Mouse (Mus musculus) gastrocnemius, adult 2 months (tissue): Measurements from ENCODE around the gene Hoxb4. TPM values are rescaled to one million over a fixed set of nuclear protein-coding genes. Genes with fewer than 3 reads are reported as not detected.
A peak's percentile ranks its signal among the peaks of the same experiment; 100 is the strongest.

Experiments used
- DNase-seq: peaks from one replicate; pipeline ENCODE4 v3.0.0; 2022
- H3K27ac ChIP-seq: fragments of 200-600 bp; 2 replicates; pipeline ENCODE4 v1.8.1; 2022; ENCODE audit warnings: mild to moderate bottlenecking
- H3K4me3 ChIP-seq: fragments of 200-600 bp; 2 replicates; pipeline ENCODE4 v1.8.1; 2022; ENCODE audit warnings: mild to moderate bottlenecking, moderate library complexity
- CTCF ChIP-seq: fragments of 200-600 bp; IDR thresholded peaks from 2 replicates; pipeline ENCODE4 v1.8.1; 2022; ENCODE audit warnings: antibody characterized with exemption, mild to moderate bottlenecking, moderate library complexity
- intact Hi-C: fragments of 180-260 bp; cut with DNase I; formaldehyde crosslinking; loops from one replicate; pipeline ENCODE4 v1.15.1; 2025
- total RNA-seq, 2 experiments: library from RNA; stranded (reverse); gene quantifications; 2 replicates each; pipeline ENCODE4 v1.2.3; 2021

The Hoxb4 gene
- total RNA-seq, 2 experiments from 2014 or later, result 0.31 to 0.38 TPM

- no peak overlapping the region for H3K27ac ChIP-seq
- no peak overlapping the region for H3K4me3 ChIP-seq
- no peak for TF ChIP-seq CTCF
- intact Hi-C loops, result no loop called here
- DNase-seq, result no peak
These were observed 29.0 kb downstream of the Hoxb4 start for GRCm38 (mm10) chr11:96346916-96347520.

GRCm38 (mm10) chr11:96347717-96348116 is 29.6 kb downstream of the Hoxb4 start:
- no peak overlapping the region for H3K27ac ChIP-seq
- intact Hi-C loops, result no loop called here

GRCm38 (mm10) chr11:96348141-96348928 is 30.3 kb downstream of the Hoxb4 start:
- Histone ChIP-seq H3K4me3 (no peak overlapping the region), H3K27ac (no peak overlapping the region)
- intact Hi-C loops, result no loop called here
- TF ChIP-seq CTCF, result no peak
- no peak for DNase-seq

More at GRCm38 (mm10) chr11:96347717-96348116, 29.6 kb downstream of the Hoxb4 start:
- no peak for TF ChIP-seq CTCF
- no peak for DNase-seq
- H3K4me3 ChIP-seq, result no peak overlapping the region

- no peak overlapping the region for H3K27ac ChIP-seq
- DNase-seq, result no peak
- no peak for TF ChIP-seq CTCF
- H3K4me3 ChIP-seq, result no peak overlapping the region
- intact Hi-C loops, result no loop called here
These were observed 30.9 kb downstream of the Hoxb4 start for GRCm38 (mm10) chr11:96348988-96349387.

- DNase-seq, result no peak
- TF ChIP-seq CTCF, result no peak
- Histone ChIP-seq H3K4me3 (no peak overlapping the region), H3K27ac (no peak overlapping the region)
- intact Hi-C loops, result loop anchor here (5.0 kb wide), 2 partner anchors 37 to 58 kb away; no protein-coding TSS in a partner anchor
These were observed 31.6 kb downstream of the Hoxb4 start for GRCm38 (mm10) chr11:96349491-96350340.

GRCm38 (mm10) chr11:96350341-96350624 is 32.2 kb downstream of the Hoxb4 start, which contains the start of gene Hoxb2:
Gene Hoxb2, plus strand, starts transcription at chr11:96350525.
- H3K4me3 ChIP-seq, result peak within 1 kb of the TSS; percentile 69
- DNase-seq, result no peak
- peak within 1 kb of the TSS; percentile 3; the same call in 1 of the 2 replicates for H3K27ac ChIP-seq
- intact Hi-C loops, result loop anchor here (5.0 kb wide), 2 partner anchors 38 to 57 kb away; no protein-coding TSS in a partner anchor
- TF ChIP-seq CTCF, result no peak

GRCm38 (mm10) chr11:96350791-96351190 is 32.7 kb downstream of the Hoxb4 start:
- intact Hi-C loops, result loop anchor here (5.0 kb wide), 2 partner anchors 38 to 57 kb away; no protein-coding TSS in a partner anchor
- Histone ChIP-seq H3K4me3 (no peak overlapping the region), H3K27ac (no peak overlapping the region)
- no peak for DNase-seq
- TF ChIP-seq CTCF, result no peak

GRCm38 (mm10) chr11:96351312-96351711 is 33.2 kb downstream of the Hoxb4 start:
- no peak for DNase-seq
- Histone ChIP-seq H3K4me3 (peak overlapping the region; percentile 69), H3K27ac (peak overlapping the region; percentile 3; the same call in 1 of the 2 replicates)
- no peak for TF ChIP-seq CTCF
- intact Hi-C loops, result loop anchor here (5.0 kb wide), 2 partner anchors 39 to 56 kb away; no protein-coding TSS in a partner anchor

GRCm38 (mm10) chr11:96351831-96352230 is 33.8 kb downstream of the Hoxb4 start:
- no peak for TF ChIP-seq CTCF
- intact Hi-C loops, result loop anchor here (5.0 kb wide), 2 partner anchors 40 to 55 kb away; no protein-coding TSS in a partner anchor
- H3K27ac ChIP-seq, result peak overlapping the region; percentile 77
- peak overlapping the region; percentile 69 for H3K4me3 ChIP-seq
- DNase-seq, result no peak

GRCm38 (mm10) chr11:96352691-96353521 is 34.8 kb downstream of the Hoxb4 start:
- peak overlapping the region; percentile 77 for H3K27ac ChIP-seq
- peak overlapping the region; percentile 69 for H3K4me3 ChIP-seq
- no peak for TF ChIP-seq CTCF
- intact Hi-C loops, result loop anchor here (5.0 kb wide), 2 partner anchors 41 to 54 kb away; no protein-coding TSS in a partner anchor
- DNase-seq, result peak; percentile 34

GRCm38 (mm10) chr11:96353522-96353841 is 35.4 kb downstream of the Hoxb4 start:
- no peak for TF ChIP-seq CTCF
- peak overlapping the region; percentile 69 for H3K4me3 ChIP-seq
- intact Hi-C loops, result loop anchor here (5.0 kb wide), 2 partner anchors 41 to 54 kb away; no protein-coding TSS in a partner anchor

More at GRCm38 (mm10) chr11:96353522-96353841, 35.4 kb downstream of the Hoxb4 start:
- no peak for DNase-seq
- H3K27ac ChIP-seq, result peak overlapping the region; percentile 77
